Mouse (Mus musculus) thymus, adult 18-20 months (tissue): Measurements from ENCODE around the gene 4430402I18Rik.

ENCODE experiments used
- DNase-seq, 2 experiments: peaks; one replicate each; pipeline ENCODE4 v3.0.0; 2022; ENCODE audit warnings: mixed read lengths in 2 of 2

4430402I18Rik gene

GRCm38 (mm10) chr19:28897497-28897896 is 70.1 kb downstream of the 4430402I18Rik start:
- DNase-seq, result no peak

- no peak for DNase-seq
Measured at GRCm38 (mm10) chr19:28896639-28897038, 71.0 kb downstream of the 4430402I18Rik start.

- no peak for DNase-seq
Measured at GRCm38 (mm10) chr19:28891864-28892263, 75.7 kb downstream of the 4430402I18Rik start.

GRCm38 (mm10) chr19:28891238-28891637 is 76.4 kb downstream of the 4430402I18Rik start:
- no peak for DNase-seq

GRCm38 (mm10) chr19:28889251-28889650 is 78.3 kb downstream of the 4430402I18Rik start:
- DNase-seq, result no peak

GRCm38 (mm10) chr19:28888496-28888895 is 79.1 kb downstream of the 4430402I18Rik start:
- DNase-seq, result no peak

- DNase-seq, result no peak
Measured at GRCm38 (mm10) chr19:28883126-28883525, 84.5 kb downstream of the 4430402I18Rik start.

- no peak for DNase-seq
Measured at GRCm38 (mm10) chr19:28879476-28879875, 88.1 kb downstream of the 4430402I18Rik start.

- DNase-seq, result no peak
Measured at GRCm38 (mm10) chr19:28870351-28870750, 97.2 kb downstream of the 4430402I18Rik start.

- DNase-seq, result no peak
Measured at GRCm38 (mm10) chr19:28869251-28869855, 98.2 kb downstream of the 4430402I18Rik start.

GRCm38 (mm10) chr19:28865501-28865900 is 102.1 kb downstream of the 4430402I18Rik start:
- DNase-seq, result no peak

GRCm38 (mm10) chr19:28864981-28865380 is 102.6 kb downstream of the 4430402I18Rik start:
- DNase-seq, result no peak

- DNase-seq, result no peak
Measured at GRCm38 (mm10) chr19:28863626-28864025, 104.0 kb downstream of the 4430402I18Rik start.

- DNase-seq, result no peak
Measured at GRCm38 (mm10) chr19:28860246-28860645, 107.4 kb downstream of the 4430402I18Rik start.

- DNase-seq, result no peak
Measured at GRCm38 (mm10) chr19:28854831-28855230, 112.8 kb downstream of the 4430402I18Rik start.

GRCm38 (mm10) chr19:28852001-28852400 is 115.6 kb downstream of the 4430402I18Rik start:
- DNase-seq, result no peak

GRCm38 (mm10) chr19:28850510-28850909 is 117.1 kb downstream of the 4430402I18Rik start:
- DNase-seq, result no peak

GRCm38 (mm10) chr19:28844946-28845710 is 122.5 kb downstream of the 4430402I18Rik start:
- DNase-seq, result no peak
